Mouse (Mus musculus): ENCODE data around the gene Pappa.

The Pappa gene

DNA sequence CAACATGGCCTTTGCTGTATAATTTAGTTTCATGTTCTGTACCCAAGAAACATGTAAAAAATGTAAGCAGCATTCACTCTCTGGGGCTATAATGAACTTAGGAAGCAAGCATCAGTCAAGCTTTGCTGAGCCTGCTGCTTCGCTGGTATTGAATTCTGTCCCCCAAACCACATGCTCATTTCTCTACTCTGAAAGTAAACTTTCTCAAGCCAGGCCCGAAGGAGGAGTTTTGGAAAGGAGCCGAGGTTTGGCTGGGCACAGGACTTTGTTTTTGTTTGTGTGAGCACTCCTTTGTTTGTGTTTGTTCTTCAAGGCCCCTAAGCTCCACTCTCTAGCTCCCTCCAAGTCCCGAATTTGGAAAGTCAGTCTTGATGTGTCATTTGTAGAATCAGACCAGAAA is 148.3 kb downstream of the Pappa start:
- no peak for DNase-seq (ENCODE audit: low spot score)

DNA sequence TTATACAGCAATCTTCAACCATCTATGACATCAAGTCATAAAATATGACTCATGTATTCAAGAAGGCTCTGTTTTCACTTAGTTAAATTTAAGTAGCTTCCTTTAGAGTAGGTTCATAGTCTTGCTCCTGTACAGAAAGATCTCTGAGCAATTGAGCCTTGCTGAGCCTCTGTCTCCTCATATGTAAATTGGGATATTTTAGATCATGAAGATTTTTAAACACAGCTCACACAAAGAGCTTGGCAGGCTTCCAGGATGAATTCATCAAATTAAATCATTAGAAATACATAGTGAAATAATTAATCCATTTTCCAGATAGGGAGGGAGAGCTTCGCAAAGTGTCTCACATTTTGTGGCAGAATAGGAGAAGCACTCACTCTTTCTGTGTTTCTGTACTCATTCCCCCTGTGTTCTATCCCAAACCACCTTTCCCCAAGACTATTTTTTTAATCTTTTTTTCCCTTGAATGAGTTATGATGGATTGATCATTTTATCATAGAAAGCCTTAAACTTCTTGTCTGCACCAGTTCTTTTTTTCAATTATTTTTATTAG is 149.4 kb downstream of the Pappa start:
- DNase-seq (ENCODE audit: low spot score), result no peak

DNA sequence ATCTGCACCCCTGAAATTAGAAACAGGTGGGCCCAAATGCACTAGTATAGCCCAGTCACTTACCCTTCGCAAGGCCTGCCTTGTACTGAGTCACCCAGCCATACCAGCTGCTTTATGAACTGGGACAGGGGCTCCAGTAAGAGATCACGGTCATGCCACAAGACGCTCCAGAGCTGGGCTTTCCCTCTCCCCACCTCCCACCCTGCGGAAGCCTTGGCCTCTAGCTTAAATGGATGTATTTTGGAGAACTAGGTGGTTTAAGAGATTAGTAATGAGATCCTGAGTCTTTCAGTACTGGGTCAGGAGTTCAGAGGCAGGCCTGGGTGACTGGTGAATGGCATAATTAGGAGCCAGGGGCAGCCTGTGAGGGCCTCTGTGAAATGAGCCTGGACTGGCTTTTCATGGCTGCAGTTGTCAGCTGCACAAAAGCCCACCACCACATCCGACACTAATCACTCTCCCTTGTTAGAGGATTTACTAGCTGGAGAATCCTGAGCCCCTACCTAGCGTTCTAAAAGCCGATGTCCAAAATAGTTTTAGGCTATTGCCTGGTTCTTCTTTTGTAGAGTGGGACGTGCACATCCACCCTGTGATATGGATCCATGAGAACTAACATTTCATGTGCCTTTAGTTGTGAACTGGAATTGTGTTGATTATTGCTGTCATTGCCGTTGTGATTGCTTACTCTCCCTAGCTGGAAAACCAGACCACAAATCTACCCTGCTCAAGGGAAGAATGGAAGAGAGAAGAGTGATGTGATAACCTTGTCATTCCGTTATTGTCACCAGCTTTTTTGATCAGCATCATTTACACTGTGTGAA is 154.7 kb downstream of the Pappa start:
- no peak for DNase-seq (ENCODE audit: low spot score)

DNA sequence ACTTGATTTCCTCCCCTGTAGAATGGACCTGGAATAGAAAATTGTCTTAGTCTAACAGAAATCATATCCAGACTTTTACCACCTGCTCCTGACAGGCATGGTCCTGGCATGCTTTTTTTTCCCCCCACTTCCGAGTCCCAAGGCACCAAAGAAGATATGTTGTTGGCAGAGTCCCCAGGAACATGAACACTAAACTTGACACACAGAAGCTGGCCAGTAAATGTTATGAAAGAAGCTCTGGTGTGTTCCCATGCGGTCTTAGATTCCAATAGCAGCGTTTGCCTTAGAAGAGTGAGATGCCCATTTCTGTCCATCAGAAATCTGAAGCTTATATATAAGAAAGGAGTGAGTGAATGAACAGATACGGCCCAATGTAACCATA is 155.3 kb downstream of the Pappa start:
- DNase-seq (ENCODE audit: low spot score), result no peak

DNA sequence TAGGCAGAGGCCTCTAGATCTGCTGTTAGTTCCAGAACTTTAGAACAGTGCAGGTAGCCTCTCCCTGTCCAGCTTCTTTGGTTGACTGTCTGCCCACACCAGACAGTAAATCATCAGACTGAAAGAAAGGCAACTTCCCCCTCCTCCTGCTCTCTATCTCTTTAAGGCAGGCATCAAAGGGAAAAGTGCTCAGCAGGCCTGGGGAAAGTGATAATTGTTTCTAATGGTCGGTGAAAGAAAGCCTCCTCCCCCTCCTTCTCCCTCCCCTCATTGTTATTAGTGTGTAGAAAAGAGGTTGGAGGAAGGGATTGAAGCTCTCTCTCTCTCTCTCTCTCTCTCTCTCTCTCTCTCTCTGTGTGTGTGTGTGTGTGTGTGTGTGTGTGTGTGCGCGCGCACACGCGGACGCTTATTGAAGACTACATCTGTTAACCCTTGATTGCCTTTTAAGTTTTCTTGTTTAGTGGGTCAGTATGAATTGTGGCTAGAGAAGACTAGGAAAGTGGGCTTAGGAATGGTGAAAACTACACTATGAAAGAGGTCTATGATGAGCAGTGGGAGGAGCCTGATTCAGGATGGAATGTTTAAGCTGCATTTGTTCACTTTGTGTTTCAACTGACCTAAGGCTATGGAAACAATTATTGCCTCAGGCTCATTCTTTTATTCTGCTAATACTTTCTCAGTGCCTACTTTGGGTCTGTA is 156.2 kb downstream of the Pappa start:
- DNase-seq (ENCODE audit: low spot score), result no peak

DNA sequence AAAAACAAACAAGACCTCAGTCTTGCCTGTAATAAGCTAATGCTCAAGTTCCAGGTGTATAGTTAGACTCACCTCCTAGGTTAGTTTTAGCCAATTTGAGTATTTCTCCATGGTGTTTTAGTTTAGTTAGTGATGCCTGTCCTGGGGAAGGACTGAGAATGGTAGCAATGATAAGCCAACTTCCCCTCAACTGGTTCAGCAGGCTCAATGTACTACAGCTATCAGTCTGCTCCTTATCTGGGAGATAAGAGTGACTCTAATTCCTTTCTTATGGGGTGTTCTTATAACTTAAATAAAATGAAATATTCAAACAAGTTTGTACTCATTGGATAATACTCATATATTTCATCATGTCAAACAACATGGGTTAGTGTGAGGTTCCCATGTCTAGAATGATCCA is 156.9 kb downstream of the Pappa start:
- no peak for DNase-seq (ENCODE audit: low spot score)

DNA sequence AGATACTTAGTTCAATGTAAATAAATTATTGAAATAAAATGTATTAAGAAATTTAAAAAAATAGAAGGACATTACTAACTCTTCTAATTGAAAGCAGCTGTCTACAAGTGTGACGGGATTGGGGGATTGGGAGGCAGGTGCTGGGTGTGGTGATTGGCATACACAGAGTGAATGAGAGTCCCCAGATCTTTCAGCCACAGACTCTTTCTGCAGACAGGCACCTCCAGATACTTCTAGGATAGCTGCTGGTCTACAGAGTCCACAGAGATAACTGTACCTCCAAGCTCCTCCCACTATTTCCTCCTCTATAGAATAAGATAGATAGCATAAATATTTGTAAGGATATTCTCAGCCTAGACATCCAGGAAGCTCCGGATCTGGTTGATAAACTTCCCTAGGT is 159.6 kb downstream of the Pappa start:
- DNase-seq (ENCODE audit: low spot score), result no peak

DNA sequence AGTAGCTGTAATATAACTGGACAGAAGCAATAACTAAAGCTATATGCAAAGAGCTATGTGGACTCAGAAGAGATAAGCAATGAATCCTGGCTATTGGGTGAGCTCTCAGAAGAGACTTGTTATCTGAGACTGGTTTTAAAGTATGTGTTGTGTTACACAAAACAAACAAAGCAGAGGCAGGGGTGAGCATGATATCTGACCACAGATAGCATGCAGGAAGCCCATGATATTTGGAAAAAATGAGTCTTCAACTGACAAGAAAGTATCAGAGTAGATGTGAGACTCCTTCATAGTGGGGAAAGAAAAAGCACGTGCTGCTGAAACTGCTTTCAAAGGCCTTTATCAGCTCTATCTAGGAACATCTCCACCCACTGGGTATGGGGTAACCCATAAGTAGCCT is 161.2 kb downstream of the Pappa start:
- DNase-seq (ENCODE audit: low spot score), result no peak

DNA sequence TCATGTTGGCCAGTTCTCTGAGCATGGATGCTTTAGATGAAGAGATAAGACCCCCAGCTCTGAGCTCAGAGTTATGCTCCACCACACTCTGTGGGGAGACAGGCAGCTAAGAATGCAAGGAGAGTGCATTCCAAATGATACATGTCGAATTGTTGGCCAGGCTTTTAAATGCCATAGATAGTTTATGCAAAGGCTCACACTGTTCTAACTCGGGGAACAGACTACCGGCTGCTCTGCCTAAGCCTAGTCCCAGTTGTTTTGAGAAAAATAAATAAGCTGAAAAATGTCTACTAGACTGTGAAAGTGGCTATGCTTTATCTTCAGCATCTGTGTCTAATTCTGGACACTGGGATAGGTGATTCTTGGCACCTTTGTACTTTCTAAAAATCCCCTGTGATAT is 165.3 kb downstream of the Pappa start:
- no peak for DNase-seq (ENCODE audit: low spot score)

DNA sequence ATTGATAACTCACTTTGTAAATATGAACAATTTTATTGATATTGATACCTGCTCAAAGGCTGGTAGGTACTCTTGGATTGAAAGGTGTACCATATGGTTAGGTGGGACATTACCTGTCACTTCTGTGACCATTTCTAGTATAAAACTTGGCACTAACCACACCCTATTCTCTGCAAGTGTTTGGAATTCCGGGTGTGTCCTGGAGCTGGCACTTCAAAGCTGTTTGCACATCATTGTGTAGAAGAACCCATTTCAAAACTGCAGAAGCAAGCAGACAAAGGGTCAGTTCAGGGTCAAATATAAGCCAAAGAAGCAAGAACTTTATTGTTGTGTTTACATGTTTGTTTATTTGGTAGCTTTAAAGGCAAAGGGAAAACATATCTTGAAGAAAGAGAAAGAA is 171.8 kb downstream of the Pappa start:
- no peak for DNase-seq (ENCODE audit: low spot score)

DNA sequence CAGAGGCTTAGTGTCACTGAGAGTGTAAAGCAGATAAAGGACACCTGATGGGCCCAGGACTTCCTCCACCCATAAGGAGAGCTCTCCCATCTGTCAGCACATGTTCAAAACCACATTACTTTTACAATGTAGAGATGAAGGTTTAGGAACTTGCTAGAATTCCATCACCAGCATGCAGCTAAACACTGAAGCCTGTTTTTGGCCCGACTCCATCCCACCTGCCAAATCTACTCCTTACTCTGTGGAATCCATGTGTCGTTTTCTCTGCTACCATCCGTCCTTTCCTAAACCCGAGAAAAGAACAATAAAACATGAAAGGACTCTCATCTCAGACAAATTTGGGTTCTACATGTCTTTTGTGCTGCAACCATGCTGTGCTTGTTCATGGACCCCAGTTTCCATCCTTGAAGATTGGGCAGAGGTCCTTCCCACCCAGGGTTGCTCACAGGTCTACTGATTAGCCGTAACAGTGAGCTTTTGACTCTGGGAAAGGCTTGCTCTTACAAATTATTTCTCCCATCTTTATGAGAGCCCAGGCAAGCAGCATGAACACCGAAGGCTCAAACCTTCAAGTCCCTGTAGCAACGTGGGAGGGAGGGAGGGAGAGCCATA is 172.5 kb downstream of the Pappa start:
- no peak for DNase-seq (ENCODE audit: low spot score)

DNA sequence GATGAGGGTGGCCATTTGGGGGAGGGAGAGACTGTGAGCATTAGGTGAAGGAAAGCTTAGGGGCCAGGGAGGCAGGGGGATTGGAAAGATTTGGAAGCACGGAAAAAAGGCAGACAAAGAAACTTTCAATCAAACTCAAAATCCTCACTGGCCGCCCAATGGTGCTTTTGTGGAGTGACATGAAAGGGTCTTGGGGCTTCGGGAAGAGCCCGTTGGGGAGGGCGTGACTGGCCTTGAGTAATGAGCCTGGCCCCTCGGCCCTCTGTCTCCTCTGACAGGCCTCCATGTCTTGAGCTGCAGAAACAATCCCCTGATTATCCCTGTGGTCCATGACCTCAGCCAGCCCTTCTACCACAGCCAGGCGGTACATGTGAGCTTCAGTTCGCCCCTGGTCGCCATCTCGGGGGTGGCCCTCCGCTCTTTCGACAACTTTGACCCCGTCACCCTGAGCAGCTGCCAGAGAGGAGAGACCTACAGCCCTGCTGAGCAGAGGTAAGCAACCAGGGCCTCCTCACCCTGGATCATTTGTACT is 173.1 kb downstream of the Pappa start:
- DNase-seq (ENCODE audit: low spot score), result no peak

DNA sequence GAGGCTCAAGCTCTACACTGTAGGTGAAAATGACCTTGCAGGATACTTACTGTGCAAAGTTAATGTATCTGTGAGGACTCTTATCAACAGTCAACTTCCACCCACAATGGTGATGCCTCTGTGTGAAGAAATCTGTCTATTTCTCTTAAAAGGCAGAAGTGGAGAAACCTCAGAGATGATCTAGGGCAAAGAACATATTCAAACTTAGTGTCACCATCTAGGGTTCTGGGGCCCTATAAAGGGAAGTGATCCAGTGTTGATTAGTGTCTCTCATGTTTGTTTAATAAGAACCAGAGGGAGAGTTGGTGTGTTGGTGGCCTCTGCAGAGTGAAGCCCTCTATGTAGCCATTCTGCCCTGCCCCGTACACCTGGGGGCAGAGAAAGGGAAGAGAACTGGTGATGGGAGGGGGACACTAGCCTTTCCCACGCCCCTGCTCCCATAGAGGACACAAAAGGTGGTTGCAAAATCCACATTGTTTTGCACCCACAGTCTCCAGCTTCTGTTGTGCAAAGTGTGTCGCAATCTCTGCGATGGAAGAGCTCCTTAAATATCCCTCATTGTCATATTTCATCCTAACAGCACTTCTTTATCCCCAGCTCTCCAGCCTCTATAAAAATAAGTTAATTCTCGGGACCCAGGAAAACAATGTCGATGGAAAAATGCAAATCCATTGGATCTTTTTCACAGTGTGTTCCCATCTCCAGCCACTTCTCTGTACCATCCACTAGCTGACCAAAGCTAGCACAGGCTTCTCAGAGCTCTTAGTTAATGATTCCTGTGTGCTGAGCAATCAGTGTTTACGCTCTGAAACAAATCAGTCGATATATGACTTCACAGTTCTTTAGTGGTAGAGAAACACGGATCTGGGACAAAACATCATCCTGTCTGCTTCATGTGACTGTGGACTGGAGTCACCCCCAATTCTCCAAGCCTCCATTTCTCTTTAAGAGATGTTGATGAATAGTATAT is 174.5 kb downstream of the Pappa start:
- no peak for DNase-seq (ENCODE audit: low spot score)

DNA sequence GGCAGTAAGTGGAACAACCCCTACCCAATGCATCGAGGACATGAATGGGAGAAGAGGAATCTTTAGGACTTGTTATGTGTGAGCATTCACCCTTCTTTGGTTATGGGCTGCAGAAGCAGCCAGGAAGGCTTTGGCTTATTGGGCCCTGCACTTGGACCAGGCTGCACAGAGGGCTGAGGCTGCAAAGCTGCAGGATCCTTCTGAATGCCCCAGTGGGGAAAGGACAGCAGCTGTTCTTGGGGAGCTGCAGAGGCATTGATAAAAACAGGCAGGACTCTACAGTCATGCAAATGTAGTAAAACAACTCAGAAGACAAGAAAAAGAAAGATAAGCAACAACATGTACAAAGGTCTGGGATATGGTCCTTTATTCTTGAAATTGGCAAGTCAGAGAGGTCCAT is 175.4 kb downstream of the Pappa start:
- no peak for DNase-seq (ENCODE audit: low spot score)

DNA sequence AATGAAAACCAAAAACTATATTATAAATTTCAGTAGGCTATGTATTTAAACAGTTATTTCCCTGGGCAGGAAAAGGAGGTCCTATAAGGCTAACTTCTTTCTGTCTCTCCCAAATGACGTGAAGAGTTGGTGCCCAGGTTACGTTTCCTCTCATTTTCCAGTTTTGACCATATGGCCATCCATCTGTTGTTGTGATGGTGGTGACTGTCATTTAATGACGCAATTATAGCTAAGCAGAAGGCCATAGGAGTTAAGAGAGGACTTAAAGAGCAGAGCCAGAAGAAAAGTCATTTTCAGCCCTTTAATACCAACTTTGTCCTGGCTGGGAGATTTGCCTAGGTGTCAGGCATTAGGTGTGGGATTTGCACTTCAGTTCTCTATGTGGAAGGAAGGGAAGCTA is 176.5 kb downstream of the Pappa start:
- no peak for DNase-seq (ENCODE audit: low spot score)

DNA sequence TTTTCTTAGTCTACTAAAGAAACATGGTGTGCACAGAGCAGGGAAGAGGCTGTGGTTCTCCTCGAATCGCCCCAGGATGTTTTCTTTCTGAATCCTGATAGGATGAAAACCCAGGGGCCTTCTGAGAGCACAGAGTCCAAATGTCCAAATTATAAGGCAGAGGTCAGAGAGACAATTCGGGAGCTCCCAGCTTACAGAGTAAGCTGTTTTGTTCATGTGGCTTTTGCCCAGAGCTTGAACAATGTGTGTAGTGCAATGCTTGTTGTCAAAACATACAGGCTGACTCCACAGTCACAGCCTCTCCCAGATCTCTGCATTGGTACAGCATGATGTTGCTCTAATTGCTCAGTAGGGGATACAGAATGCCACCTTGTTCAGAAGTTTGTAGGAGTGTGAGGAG is 178.7 kb downstream of the Pappa start:
- no peak for DNase-seq (ENCODE audit: low spot score)

DNA sequence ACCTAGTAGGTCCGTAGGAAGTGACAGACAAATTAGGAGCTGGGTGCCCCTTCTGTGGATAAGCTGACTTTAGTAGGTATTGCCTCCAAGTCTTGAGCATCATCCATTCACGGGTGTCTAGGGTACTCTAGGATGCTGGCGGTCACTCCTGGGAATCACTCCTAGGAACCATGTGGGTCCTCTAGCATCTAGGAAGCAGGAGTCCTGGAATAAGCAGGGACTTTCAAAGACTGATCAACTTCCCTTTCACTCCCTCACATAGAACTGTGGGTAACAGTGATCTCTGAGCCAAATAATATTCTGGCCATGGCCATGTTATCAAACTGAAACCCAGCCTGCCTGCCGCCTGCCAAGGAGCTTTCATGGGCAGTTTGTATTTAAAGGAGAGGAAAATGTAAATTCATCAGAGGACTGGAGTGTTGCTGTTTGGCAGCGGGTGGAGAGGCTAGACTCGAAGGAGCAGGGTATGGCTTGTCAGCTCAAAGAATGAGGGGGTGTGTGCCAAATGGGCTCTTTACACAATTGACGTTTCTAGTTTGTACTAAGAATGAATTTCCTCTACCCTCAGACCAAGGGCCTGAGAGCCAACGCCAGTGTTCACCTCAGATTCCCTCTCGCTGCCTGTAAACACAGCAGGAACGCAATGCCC is 194.0 kb downstream of the Pappa start:
- DNase-seq (ENCODE audit: low spot score), result no peak

DNA sequence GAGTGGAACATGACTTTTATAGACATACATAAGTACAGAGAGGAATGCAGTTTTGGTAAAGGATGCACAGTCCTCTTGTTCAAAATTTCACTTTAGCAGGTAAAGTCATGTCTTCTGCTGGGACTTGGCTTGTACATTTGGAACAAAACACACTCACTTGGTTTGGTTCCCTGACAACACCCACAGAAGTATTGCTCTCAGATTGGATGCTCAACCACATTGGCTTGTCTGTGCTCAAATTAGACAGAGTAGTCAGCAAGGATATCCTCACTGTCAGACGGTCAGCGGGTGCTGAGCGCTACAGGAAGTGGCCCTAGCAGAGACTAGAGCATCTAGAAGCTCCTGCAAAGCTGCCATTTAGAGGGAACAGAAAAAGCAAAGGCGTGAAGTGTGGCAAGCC is 197.4 kb downstream of the Pappa start:
- no peak for DNase-seq (ENCODE audit: low spot score)

DNA sequence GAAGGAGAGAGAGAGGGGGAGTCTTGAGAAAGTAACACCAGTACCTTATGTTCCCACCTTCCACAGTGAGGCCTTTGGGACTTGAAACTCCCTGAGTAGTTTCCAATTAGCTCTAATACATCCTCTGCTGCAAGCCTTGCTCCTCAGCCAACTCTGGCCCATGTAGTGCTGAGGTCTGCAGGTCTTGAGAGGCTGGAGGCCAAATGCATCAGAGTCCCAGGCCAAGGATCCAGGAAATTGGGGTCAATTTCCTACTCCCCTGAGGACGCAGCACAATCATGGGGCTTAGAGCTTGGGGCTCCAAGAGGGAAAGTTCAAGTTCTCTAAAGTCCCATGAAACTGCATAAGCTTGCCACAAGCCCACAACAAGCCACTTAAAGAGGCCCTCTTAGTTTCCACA is 198.0 kb downstream of the Pappa start:
- no peak for DNase-seq (ENCODE audit: low spot score)

DNA sequence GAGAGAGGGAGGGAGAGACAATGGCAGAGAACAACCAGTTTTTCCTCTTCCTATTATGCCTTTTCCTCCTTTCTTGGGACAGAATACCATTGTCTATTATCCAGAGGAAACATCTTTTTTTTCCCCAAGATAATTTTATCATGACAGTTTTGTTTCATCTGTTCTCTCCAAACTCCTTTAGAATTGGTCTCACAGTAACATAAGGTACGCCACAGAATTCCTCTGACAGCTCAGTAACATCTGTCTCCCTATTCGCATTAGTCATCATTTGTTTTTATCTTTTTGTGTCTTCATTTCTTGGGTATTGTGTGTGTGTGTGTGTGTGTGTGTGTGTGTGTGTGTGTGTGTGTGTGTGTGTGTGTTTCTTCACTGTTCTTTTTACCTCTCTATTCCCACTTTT is 201.8 kb downstream of the Pappa start:
- DNase-seq (ENCODE audit: low spot score), result no peak
